Mouse (Mus musculus) adrenal gland, postnatal 25 days (tissue): ENCODE results near the gene Bckdhb. TPM values are rescaled to one million over a fixed set of nuclear protein-coding genes. Genes with fewer than 3 reads are reported as not detected.
A peak's percentile ranks its signal among the peaks of the same experiment; 100 is the strongest.
"Not testable (repeated sequence)": the region's sequence is repeated elsewhere in the genome, so short reads cannot be mapped to it uniquely, and the experiment has no call there.

ENCODE experiments used
- DNase-seq: peaks from one replicate; pipeline ENCODE4 v3.0.0; 2021; ENCODE audit warnings: mixed read lengths
- long read RNA-seq: library from polyadenylated mRNA; stranded (forward); transcript quantifications from one replicate; pipeline ENCODE4 v2.0.0, GENCODE M21; 2021
- total RNA-seq: library from RNA; stranded (reverse); gene quantifications from 2 replicates; pipeline ENCODE4 v1.2.3, GENCODE M21; 2021

The Bckdhb gene
- total RNA-seq = 66.3 and 70.8 TPM in 2 replicates
- long read RNA-seq, transcript Bckdhb-206 (11 exons, 1,477 nt) = major isoform, 124 of 160 reads
- long read RNA-seq, partial matches to known transcripts = 27 of 160 reads
- long read RNA-seq, other reads (novel, unspliced or antisense) = 9 of 160 reads

DNA sequence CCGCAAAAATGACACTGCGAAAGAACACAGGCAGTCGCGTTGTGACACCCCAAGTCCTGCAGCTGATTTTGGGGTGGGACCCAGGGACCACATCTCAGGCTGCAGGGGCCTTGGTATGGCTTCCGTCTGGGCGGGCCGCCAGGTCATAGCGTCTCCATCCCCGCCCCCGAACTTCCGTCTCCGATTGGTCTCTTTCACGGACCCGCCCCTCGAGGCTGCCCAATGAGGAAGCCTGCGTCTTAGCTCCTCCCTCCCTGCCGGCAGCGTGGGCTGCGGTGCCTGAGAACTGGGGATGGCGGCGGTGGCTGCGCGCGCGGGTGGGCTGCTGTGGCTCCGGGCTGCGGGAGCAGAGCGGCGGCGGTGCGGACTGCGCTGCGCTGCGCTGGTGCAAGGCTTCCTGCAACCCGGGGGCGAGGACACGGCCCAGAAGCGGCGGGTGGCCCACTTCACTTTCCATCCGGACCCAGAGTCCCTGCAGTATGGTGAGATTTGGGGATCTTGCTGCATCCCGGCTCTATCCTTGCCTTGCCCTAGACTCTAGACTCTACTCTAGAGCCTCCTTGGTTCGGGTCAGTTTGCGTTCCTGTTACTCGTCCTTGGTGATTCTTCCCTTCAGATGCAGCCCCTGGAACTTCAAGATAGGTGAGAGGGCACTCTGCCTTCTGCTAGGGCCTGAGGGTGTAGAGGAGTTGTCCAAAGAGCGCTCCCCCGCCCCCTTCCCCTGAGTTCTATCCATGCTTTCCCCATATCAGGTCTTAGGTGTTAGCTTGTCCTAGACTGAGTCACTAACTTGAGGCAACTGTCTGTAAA is at the start of gene Bckdhb:
Gene Bckdhb, plus strand, starts transcription at position 268 of the 810 bp plus-strand sequence.
- peak; percentile 98 for DNase-seq

DNA sequence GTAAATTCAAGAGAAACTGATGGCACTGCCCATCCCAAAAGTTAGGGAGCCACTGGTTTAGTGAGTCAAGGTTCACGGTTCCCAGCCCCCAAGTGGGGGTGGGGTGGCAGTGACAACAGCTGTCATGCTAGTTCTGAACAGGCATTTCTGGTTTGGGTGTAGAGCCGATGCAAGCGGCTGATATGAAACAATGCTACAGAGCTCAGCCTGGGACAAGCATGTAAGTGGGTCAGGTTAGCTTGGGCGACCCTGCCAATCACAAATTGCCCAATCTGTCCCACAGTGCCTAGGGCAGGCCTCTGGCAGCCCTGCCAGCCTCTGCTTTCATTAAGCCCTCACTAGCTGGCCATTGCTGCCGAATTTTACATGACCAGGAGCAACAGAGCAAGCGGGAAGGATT is 42.8 kb upstream of the Bckdhb start:
- peak; percentile 11 for DNase-seq

DNA sequence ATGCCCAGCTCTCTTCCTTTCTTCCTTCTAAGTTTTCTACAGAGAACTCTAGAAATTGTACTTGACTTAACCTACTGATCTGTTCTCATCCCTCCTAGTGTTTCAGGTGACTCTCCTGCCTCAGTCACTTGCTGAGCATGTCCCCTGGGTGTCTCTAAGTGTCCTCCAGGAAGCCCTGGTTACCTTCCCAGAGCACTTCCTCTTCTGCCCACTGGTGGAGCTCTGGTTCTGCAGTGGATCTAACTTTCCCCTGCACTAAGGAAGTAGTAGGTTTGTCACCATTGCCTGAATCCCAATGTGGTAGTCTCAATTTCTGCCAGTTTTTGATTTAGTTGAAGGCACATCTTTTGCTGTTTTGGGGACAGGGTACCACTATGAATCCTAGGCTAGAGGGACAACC is 38.8 kb upstream of the Bckdhb start:
- no peak for DNase-seq

DNA sequence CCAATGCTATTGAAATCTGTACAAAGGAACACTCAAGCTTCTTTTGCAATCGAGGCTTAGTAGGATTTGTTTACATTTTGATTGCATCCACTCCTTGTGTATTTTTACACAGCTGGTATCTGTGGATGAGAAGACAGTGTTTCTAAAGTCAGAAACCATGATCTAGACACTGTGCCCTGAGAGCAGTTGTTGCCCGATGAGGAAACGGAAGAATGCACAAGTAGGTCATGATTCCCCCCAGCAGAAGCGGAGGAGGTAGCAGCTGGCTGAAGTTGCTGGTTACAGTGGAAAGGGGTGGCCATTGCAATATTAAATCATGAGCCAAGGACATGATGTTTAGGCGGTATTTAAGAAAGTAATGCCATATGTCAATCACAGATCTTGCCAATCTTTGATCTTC is 36.7 kb upstream of the Bckdhb start:
- DNase-seq = no peak

GRCm38 (mm10) chr9:83893073-83893472 is 31.9 kb upstream of the Bckdhb start:
- DNase-seq = no peak

DNA sequence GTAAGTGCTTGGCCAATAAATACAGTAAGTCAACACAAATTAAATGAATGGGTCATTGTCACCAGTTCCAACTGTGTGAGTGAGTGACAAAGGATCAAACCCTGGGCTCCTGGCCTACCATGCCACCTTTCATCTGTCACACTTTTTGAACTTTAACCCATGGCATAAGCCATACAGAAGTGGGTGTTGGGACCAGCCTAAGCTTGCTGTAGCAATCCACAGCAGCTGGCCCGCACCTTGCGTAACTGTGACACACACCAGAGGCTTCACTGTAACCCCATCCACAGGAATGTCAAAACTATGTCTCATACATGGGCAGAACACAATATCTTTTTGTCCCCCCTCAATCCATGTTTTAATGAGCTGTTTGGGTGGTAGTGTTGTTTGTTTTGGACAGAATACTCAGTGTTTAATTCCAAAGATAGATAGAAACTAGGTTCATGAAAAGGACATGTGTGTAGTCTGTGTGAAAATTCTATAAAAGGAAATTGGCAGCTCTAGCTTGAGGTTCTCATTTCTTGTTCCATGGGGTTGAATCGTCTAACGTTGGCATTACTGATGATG is 31.1 kb upstream of the Bckdhb start:
- no peak for DNase-seq

DNA sequence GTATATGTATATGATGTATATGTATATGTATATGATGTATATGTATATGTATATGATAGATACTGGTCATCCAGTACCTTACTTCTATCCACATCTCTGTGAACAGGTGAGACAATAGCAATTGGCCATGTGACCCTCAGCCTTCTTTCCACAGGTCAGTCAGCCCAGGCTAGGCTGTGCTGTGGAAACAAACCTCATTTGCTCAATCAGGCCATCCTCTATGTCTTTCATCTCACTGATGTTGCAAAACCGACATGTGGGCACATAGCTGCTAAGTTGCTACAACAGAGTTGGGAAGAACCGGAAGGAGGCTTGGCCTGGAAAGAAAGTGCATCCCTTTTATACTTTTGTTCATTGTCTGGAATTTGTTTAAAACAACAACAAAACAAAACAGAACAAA is 22.9 kb upstream of the Bckdhb start:
- DNase-seq = no peak

DNA sequence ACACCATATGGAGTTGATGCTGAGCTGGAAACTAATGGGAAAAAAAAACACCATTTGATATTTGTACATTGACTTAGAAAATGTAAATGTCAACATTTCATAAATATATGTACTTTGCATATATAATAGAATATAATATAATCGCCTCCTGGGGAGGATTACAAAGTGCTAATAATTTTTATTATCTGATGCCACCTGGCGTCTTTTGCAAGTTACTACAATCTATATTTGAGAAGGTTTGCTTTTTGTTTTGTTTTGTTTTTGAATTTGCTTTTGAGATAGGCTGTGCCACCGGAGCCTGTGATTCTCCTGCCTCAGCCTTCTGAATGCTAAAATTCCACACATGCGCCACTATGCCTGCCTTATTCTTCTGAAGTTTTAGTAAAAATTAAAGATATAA is 19.1 kb upstream of the Bckdhb start:
- DNase-seq = no peak

DNA sequence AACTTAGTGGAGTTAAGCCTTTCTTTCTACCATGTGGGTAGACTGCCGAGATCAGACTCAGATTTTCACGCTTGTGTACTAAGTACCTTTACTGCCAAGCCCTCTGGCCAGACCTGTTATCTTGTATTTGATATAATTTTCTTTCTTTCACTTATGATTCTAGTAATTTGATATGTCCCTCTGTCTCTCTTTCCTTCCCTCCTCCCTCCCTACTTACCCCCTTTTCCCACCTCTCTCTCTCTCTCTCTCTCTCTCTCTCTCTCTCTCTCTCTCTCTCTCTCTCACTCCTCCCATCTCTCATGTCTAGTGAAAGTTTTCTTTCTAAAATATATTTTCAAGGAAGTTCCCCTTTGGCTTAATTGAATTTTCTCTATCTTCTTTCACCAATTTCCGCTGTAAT is 17.9 kb upstream of the Bckdhb start:
- DNase-seq = no peak

- no peak for DNase-seq
These were observed 15.1 kb upstream of the Bckdhb start for GRCm38 (mm10) chr9:83909836-83910235.

- DNase-seq = no peak
These were observed 14.0 kb upstream of the Bckdhb start for GRCm38 (mm10) chr9:83910926-83911325.

- DNase-seq = no peak
These were observed 2.9 kb upstream of the Bckdhb start for GRCm38 (mm10) chr9:83922076-83922475.

DNA sequence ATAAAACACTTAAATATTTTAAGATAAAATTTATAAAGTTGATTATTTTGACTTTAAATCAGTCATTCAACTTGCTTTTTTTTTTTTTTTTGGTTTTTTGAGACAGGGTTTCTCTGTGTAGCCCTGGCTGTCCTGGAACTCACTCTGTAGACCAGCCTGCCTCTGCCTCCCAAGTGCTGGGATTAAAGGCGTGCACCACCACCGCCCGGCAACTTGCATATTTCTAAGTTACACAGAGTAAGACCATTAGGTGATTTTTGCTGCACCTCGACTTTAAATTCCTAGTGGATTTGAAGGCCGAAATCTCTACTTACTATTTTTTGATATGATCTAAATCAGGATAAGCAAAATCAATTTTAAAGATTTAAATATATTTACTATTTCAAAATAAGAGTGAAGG is 589 bp upstream of the Bckdhb start:
- no peak for DNase-seq

GRCm38 (mm10) chr9:83925688-83926041 is 720 bp downstream of the Bckdhb start:
- no peak for DNase-seq

DNA sequence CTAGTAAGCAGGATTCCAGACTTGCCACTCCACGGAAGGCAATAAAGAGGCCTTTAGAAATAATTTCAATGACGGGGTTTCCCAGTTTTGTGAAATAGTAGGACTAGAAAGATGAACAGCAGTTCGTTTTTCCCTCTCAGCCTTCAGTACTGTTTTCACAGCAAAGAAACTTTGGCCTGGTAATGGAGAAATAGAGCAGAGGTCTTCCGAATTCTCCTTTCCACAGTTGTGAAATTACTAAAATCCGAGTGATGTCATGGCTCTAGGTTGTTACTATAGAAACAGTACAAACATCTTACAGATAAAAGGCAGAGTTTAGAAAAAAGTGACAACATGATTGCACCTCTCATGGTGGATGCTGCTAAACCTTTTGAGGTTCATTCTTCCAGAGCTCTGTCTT is 1.4 kb downstream of the Bckdhb start:
- DNase-seq = no peak

DNA sequence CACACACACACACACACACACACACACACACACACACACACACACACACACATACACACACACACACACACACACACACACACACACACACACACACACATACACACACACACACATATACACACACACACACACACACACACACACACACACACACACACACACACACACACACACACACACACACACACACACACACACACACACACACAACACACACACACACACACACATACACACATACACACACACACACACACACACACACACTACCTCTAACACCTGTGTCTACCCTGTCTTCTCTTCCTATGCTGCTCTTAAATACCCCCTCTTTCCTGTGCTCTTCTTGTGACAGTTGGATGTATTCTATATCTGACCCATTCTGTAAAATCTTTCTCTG is 14.6 kb downstream of the Bckdhb start:
- not testable (repeated sequence) for DNase-seq

GRCm38 (mm10) chr9:83940016-83940415 is 15.1 kb downstream of the Bckdhb start:
- DNase-seq = no peak

- no peak for DNase-seq
These were observed 15.8 kb downstream of the Bckdhb start for GRCm38 (mm10) chr9:83940537-83941363.

GRCm38 (mm10) chr9:83951336-83951735 is 26.4 kb downstream of the Bckdhb start:
- no peak for DNase-seq

DNA sequence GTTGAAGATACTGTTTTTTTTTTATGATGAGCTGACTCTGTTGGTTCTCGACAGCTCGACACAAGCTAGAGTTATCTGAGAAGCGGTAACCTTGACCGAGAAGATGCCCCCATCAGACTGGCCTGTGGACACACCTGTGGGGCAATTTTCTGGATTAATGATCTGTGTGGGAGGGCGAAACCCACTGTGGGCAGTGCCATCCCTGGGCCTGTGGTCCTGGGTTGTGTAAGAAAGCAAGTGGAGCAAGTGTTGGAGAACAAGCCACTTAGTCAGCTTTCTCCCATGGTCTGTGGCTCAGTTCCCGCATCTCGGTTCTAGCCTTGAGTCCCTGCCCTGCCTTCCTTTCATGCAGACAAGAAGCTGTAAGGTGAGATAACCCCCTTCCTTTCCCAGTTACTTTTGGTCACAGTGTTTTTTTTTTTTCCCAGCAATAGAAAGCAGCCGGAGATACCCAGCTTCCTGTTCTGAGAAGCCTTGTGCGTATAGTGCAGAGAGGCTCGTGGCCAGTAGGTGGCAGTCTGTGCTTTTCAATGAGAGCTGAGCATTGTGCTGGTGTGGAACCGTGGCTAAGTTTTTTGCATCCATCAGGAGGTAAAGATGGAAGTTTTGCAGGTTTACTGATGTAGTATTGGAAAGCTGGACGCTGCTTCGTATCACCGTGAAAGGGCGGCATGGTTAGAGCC is 31.8 kb downstream of the Bckdhb start:
- DNase-seq = peak; percentile 81

DNA sequence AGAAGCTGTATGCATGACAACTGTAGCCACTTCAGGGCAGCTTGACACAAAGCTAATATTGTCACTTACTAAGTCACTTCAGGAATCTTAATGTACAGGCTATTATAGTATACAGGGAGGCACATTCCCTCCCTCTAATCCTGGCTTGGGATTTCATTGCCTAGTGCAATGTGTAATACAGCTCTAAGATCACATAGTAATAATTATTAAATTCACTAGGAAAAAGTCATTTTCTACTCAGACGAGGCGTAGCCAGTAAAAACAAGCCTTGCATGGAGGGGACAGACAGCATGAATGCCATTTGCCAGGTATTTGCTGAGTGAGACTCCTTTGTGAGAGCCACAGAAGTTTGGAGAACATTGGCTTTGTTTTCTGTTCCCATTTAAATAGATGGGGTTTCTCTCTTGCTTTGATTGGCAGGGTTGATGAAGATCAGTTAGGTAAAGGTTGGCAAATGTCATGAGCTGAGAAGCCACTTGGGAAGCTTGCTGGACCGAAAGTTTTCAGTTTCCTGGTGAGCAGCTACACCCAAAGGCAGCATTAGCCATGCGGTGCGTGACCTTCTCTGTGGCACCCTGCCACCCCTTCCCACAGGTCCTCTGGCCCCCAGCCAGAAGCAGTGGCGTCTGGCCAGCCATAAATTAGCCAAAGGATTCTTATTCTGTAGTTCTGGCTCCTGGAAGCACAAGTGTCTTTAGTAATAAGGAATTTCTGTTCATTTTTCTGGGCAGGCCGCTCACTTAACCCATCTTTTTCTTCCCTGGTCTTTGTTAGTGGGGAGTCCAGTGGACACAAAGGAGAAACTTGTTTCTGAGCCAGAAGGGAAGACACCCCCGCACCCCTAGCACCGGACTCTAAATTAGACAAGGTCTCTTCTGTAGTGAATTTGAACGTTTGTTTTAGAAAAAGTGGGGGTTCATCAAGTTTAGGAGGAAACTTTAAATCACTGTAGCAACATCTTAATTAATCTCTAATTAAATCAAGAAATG is 37.4 kb downstream of the Bckdhb start:
- peak; percentile 83 for DNase-seq
